Mouse (Mus musculus) megakaryocyte progenitor cell, adult 5-6 weeks (primary cell): ENCODE results near the gene Gbf1. TPM values are rescaled to one million over a fixed set of nuclear protein-coding genes. Genes with fewer than 3 reads are reported as not detected.
"Not testable (repeated sequence)": the region's sequence is repeated elsewhere in the genome, so short reads cannot be mapped to it uniquely, and the experiment has no call there.

Experiments used
- ATAC-seq: replicated peaks from 2 replicates; pipeline ENCODE4 v1.8.0; 2016; ENCODE audit warnings: mild to moderate bottlenecking, moderate TSS enrichment, inconsistent platforms; ENCODE audit not compliant: poor library complexity
- total RNA-seq, 2 experiments: library from RNA; stranded (forward) in 1 of 2; stranded (reverse) in 1 of 2; fragments of 157-497, 149-512 nt in 1 of 2; fragments of 200-1000 nt in 1 of 2; gene quantifications; 2 replicates each; pipeline versions ENCODE4 v1.2.3 to v1.2.4; 2015 to 2017

Gbf1 gene
- total RNA-seq, 2 experiments from 2014 or later = 21.8 to 48.7 TPM

GRCm38 (mm10) chr19:46141091-46141490, 11.2 kb upstream of the Gbf1 start:
- no peak for ATAC-seq

GRCm38 (mm10) chr19:46147511-46148371, 4.6 kb upstream of the Gbf1 start, which contains the start of gene Pitx3:
Gene Pitx3, minus strand, starts transcription at chr19:46148326.
- no peak for ATAC-seq

- peak; percentile 75 for ATAC-seq
Observed at GRCm38 (mm10) chr19:46148372-46148760, 3.9 kb upstream of the Gbf1 start.

- ATAC-seq = no peak
Observed at GRCm38 (mm10) chr19:46149091-46149490, 3.2 kb upstream of the Gbf1 start.

- ATAC-seq = no peak
Observed at GRCm38 (mm10) chr19:46165950-46166349, 13.6 kb downstream of the Gbf1 start.

GRCm38 (mm10) chr19:46167169-46167568, 14.9 kb downstream of the Gbf1 start:
- ATAC-seq = not testable (repeated sequence)

- ATAC-seq = no peak
Observed at GRCm38 (mm10) chr19:46169396-46169795, 17.1 kb downstream of the Gbf1 start.

- ATAC-seq = no peak
Observed at GRCm38 (mm10) chr19:46169913-46170312, 17.6 kb downstream of the Gbf1 start.

GRCm38 (mm10) chr19:46172541-46172940, 20.2 kb downstream of the Gbf1 start:
- ATAC-seq = no peak

DNA sequence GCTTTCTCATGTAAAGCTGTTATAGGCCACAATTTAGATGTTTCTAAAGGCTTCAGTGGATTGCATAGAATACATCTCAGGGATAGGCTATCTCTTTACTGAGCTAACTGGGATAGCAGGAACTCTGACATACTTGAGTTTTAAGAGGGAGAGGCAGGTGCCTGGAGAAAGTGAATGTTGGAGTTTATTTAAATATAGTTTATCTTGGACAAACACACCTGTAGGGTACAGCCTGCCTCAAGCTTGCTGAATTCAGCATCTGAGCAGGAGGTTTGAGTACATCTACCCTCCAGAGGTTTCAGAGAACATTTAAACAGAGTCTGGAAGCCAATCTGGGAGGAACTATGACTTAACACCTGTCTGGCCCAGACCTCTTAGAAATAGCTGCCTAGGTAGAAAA, 22.9 kb downstream of the Gbf1 start:
- no peak for ATAC-seq

DNA sequence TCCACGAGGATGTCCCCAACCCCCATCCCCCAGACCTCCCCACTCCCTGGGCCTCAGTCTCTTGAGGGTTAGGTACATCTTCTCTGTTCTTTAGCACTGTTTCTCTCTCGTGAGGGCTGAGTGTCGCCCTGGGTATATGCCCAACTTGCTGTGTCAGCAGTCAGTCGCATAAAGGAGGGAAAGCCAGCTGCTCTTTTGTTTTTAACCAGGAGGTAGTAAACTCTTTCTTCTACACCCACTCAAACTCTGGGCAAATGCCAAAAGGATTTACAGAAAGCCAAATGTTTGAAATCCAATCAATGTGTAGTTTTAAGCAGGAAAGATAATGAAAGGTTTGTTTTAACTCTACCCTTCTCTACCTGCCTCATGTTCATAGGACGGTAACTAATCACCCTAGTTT, 24.7 kb downstream of the Gbf1 start:
- ATAC-seq = no peak

GRCm38 (mm10) chr19:46180274-46180673, 28.0 kb downstream of the Gbf1 start:
- no peak for ATAC-seq

- no peak for ATAC-seq
Observed at GRCm38 (mm10) chr19:46182241-46182640, 29.9 kb downstream of the Gbf1 start.

GRCm38 (mm10) chr19:46186611-46187010, 34.3 kb downstream of the Gbf1 start:
- no peak for ATAC-seq

- no peak for ATAC-seq
Observed at GRCm38 (mm10) chr19:46187203-46187602, 34.9 kb downstream of the Gbf1 start.

GRCm38 (mm10) chr19:46198293-46198692, 46.0 kb downstream of the Gbf1 start:
- no peak for ATAC-seq

- peak; percentile 23; the same call in 1 of the 2 replicates for ATAC-seq
Observed at GRCm38 (mm10) chr19:46198891-46199290, 46.6 kb downstream of the Gbf1 start.

- ATAC-seq = no peak
Observed at GRCm38 (mm10) chr19:46204166-46204565, 51.9 kb downstream of the Gbf1 start.

DNA sequence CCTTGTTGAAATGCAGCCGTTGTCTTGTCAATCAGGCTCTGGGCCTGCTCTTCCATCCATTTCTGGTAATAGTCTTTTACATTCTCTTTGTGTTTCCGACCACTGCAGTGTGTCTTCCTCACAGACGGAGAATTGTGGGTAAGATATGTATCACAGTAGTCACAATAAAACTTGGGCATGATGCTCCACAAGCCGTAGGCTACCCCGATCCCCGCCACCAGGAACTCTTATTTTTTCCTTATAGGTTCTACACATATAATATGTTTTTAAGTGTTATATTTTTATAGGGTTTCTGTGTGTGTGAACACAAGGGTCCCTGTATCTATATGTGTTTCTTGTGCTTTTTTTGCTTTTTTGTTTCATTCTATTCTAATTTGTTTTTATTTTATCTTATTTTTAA, 53.4 kb downstream of the Gbf1 start:
- ATAC-seq = no peak

DNA sequence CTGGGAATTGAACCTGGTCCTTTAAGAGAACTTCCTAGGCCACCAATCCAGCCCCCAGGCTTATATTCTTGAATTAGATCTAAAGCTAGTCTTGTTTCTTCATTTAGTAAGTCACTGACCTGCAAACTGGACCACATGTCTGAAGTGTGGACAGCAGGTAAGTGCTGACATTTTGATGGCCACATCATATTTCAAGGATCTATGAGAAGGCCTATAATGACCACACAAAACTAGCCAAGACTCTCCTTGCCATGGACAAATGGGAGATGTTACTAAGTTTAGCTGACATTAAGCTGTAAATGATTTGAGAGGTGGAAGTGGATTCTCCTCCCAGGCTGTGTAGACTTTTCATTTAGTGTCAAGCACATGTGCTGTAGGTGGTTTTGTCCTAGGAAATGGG, 58.6 kb downstream of the Gbf1 start:
- ATAC-seq = no peak

DNA sequence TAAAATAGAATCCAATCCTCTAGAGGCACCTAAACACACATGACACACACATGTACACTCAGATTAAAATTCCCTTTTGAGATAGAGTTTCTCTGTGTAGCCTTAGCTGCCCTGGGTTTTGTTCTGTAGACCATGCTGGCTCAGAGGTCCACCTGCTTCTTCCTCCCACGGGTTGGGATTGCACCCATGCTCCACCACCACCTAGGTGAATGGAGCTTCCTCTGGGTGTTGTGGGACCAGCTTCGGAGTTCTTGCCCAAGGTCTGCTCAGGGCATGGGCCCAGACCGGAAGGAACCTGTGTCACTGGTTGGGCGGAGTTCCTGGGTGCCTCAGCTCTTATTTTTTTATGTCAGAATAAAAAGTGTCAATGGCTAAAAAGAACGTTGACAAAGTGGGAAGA, 62.2 kb downstream of the Gbf1 start:
- ATAC-seq = no peak

GRCm38 (mm10) chr19:46215401-46215800, 63.1 kb downstream of the Gbf1 start:
- ATAC-seq = no peak

- no peak for ATAC-seq
Observed at GRCm38 (mm10) chr19:46216716-46217115, 64.4 kb downstream of the Gbf1 start.
